Mouse (Mus musculus): ENCODE data around the gene Elf1.

DNA sequence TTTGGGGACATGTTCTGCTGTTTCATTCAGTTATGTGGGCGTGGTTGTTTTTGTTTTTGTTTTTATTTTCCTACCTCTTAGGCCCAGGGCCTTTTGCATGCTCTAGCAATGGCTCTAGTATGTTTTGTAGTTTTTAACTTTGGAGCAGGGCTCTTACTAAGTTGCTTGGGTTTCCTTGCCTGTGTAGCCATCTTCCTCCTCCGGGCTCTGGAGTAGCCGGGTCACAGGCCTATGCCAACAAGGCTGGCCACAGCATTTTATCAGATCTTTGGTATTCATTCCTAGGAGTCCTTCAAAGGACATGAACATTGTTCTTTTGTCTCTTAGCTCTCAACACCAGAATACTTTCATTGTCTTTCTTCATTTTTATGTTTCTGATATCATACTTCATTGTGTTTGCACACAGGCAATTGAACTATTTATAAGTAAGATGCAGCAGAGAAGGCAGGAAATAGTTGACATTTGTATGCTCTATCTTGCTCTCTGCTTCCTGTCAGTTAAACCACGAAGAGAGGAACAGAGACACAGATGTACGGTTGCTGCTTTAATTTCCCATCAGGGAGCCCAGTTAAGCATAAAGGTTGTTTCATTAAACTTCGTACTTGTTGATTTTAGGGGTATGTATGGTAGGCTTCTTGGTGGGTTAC lies 40.6 kb downstream of the Elf1 start:
- no peak for TF ChIP-seq MYOD1 (IDR thresholded peaks at IDR 0.05; ENCODE audit: control insufficient read depth in 1 of 3, insufficient read length in 2 of 3, low read depth in 2 of 3)
- TF ChIP-seq USF1 (IDR thresholded peaks at IDR 0.05; ENCODE audit: low read depth): no peak
- TF ChIP-seq POLR2A (IDR thresholded peaks at IDR 0.05; ENCODE audit: insufficient read length, low read depth): no peak
- no peak for TF ChIP-seq POLR2AphosphoS2 (IDR thresholded peaks at IDR 0.05; ENCODE audit: insufficient read length, low read depth)
- TF ChIP-seq E2F4 (IDR thresholded peaks at IDR 0.05; ENCODE audit: insufficient read depth): no peak
- no peak for TF ChIP-seq MAX (IDR thresholded peaks at IDR 0.05; ENCODE audit: low read depth)
- no peak for TF ChIP-seq SRF (IDR thresholded peaks at IDR 0.05; ENCODE audit: control insufficient read depth, insufficient read length, low read depth)

Data from myocyte (in vitro differentiated cells).